Mouse (Mus musculus): Measurements from ENCODE around the gene Fscn2. TPM values are rescaled to one million over a fixed set of nuclear protein-coding genes. Genes with fewer than 3 reads are reported as not detected.
A peak's percentile ranks its signal among the peaks of the same experiment; 100 is the strongest.

Gene Fscn2
- polyA plus RNA-seq, 1 experiment from 2014 or later, result 0.49 TPM

- Histone ChIP-seq H3K4me1 (peaks cover 26% of the 10 kb centered on the region), H3K4me3 (replicated peaks) (no peak overlapping the region), H3K27ac (no peak overlapping the region), H3K36me3 (peaks cover 37% of the 10 kb centered on the region; the same call in 1 of the 2 replicates), H3K27me3 (replicated peaks) (no peaks in the 10 kb centered on the region), H3K4me2 (no peak overlapping the region), H3K9ac (no peak overlapping the region), H3K9me3 (no peaks in the 10 kb centered on the region)
- no peak for ATAC-seq (ENCODE audit: insufficient read depth, low FRiP score, low read depth)
- WGBS, result 64% methylated on average over 13 of the region's 13 CpGs
These were observed 11.7 kb downstream of the Fscn2 start for GRCm38 (mm10) chr11:120373025-120373424.

- 84% methylated on average over 23 of the region's 23 CpGs for WGBS
- Histone ChIP-seq H3K4me2 (no peak overlapping the region), H3K36me3 (peaks cover 37% of the 10 kb centered on the region; the same call in 1 of the 2 replicates), H3K4me3 (replicated peaks) (no peak overlapping the region), H3K27me3 (replicated peaks) (no peaks in the 10 kb centered on the region), H3K9me3 (no peaks in the 10 kb centered on the region), H3K9ac (no peak overlapping the region), H3K4me1 (peaks cover 30% of the 10 kb centered on the region), H3K27ac (no peak overlapping the region)
- ATAC-seq (ENCODE audit: insufficient read depth, low FRiP score, low read depth), result no peak
These were observed 12.7 kb downstream of the Fscn2 start for GRCm38 (mm10) chr11:120373820-120374586.

GRCm38 (mm10) chr11:120375324-120375723, 14.0 kb downstream of the Fscn2 start:
- no peaks in the 10 kb centered on the region for H3K27me3 ChIP-seq (replicated peaks)
- H3K36me3 ChIP-seq, result peaks cover 42% of the 10 kb centered on the region; the same call in 1 of the 2 replicates
- H3K4me2 ChIP-seq, result no peak overlapping the region
- H3K4me3 ChIP-seq (replicated peaks), result no peak overlapping the region
- H3K4me1 ChIP-seq, result peaks cover 22% of the 10 kb centered on the region
- H3K27ac ChIP-seq, result no peak overlapping the region
- H3K9me3 ChIP-seq, result no peaks in the 10 kb centered on the region
- H3K9ac ChIP-seq, result no peak overlapping the region
- 92% methylated on average over 10 of the region's 10 CpGs for WGBS
- ATAC-seq (ENCODE audit: insufficient read depth, low FRiP score, low read depth), result no peak

- no peak overlapping the region; the same call in 1 of the 2 replicates for H3K4me2 ChIP-seq
- no peaks in the 10 kb centered on the region for H3K27me3 ChIP-seq (replicated peaks)
- H3K9ac ChIP-seq, result no peak overlapping the region
- WGBS, result 89% methylated on average over 17 of the region's 17 CpGs
- no peak overlapping the region for H3K4me3 ChIP-seq (replicated peaks)
- H3K9me3 ChIP-seq, result no peaks in the 10 kb centered on the region
- peaks cover 22% of the 10 kb centered on the region for H3K4me1 ChIP-seq
- H3K27ac ChIP-seq, result no peak overlapping the region
- peaks cover 41% of the 10 kb centered on the region; the same call in 1 of the 2 replicates for H3K36me3 ChIP-seq
- no peak for ATAC-seq (ENCODE audit: insufficient read depth, low FRiP score, low read depth)
These were observed 15.2 kb downstream of the Fscn2 start for GRCm38 (mm10) chr11:120376302-120377160.

- Histone ChIP-seq H3K27ac (no peak overlapping the region), H3K36me3 (peaks cover 42% of the 10 kb centered on the region), H3K27me3 (replicated peaks) (no peaks in the 10 kb centered on the region), H3K4me3 (replicated peaks) (peak overlapping the region; percentile 83), H3K4me2 (peak overlapping the region; percentile 97), H3K9ac (0 out of 2 replicates have a peak overlapping the region, but pooled peaks have one; percentile 64), H3K4me1 (peaks cover 22% of the 10 kb centered on the region), H3K9me3 (no peaks in the 10 kb centered on the region)
- 66% methylated on average over 10 of the region's 10 CpGs for WGBS
- no peak for ATAC-seq (ENCODE audit: insufficient read depth, low FRiP score, low read depth)
These were observed 16.0 kb downstream of the Fscn2 start for GRCm38 (mm10) chr11:120377337-120377736.

- H3K27ac ChIP-seq, result 0 out of 2 replicates have a peak overlapping the region, but pooled peaks have one; percentile 36
- H3K36me3 ChIP-seq, result peaks cover 49% of the 10 kb centered on the region
These were observed 16.8 kb downstream of the Fscn2 start for GRCm38 (mm10) chr11:120378031-120378610.

GRCm38 (mm10) chr11:120378611-120379540, 17.5 kb downstream of the Fscn2 start, which contains the start of gene Faap100:
Gene Faap100 (minus strand): TSS chr11:120378764.
- H3K9me3 ChIP-seq, result no peaks in the 10 kb centered on the region
- H3K27ac ChIP-seq, result peak within 1 kb of the TSS; percentile 69
- no peaks in the 10 kb centered on the region for H3K27me3 ChIP-seq (replicated peaks)
- peak within 1 kb of the TSS; percentile 83 for H3K4me3 ChIP-seq (replicated peaks)
- peaks cover 22% of the 10 kb centered on the region for H3K4me1 ChIP-seq
- ATAC-seq (ENCODE audit: insufficient read depth, low FRiP score, low read depth), result peak; percentile 86
- H3K4me2 ChIP-seq, result peak within 1 kb of the TSS; percentile 97
- peak within 1 kb of the TSS; percentile 64 for H3K9ac ChIP-seq
- peaks cover 50% of the 10 kb centered on the region for H3K36me3 ChIP-seq
- WGBS, result 7% methylated on average over 54 of the region's 54 CpGs

More at GRCm38 (mm10) chr11:120378031-120378610, 16.8 kb downstream of the Fscn2 start:
- peak overlapping the region; percentile 83 for H3K4me3 ChIP-seq (replicated peaks)
- H3K9ac ChIP-seq, result peak overlapping the region; percentile 64
- no peaks in the 10 kb centered on the region for H3K27me3 ChIP-seq (replicated peaks)
- ATAC-seq (ENCODE audit: insufficient read depth, low FRiP score, low read depth), result peak; percentile 47
- no peaks in the 10 kb centered on the region for H3K9me3 ChIP-seq
- H3K4me1 ChIP-seq, result peaks cover 22% of the 10 kb centered on the region
- 3% methylated on average over 37 of the region's 40 CpGs for WGBS
- H3K4me2 ChIP-seq, result peak overlapping the region; percentile 97

- no peak overlapping the region for H3K4me3 ChIP-seq (replicated peaks)
- H3K27me3 ChIP-seq (replicated peaks), result no peaks in the 10 kb centered on the region
- no peak overlapping the region for H3K27ac ChIP-seq
- H3K4me1 ChIP-seq, result peaks cover 17% of the 10 kb centered on the region
- H3K4me2 ChIP-seq, result no peak overlapping the region
- ATAC-seq (ENCODE audit: insufficient read depth, low FRiP score, low read depth), result no peak
- 91% methylated on average over 3 of the region's 3 CpGs for WGBS
- H3K9me3 ChIP-seq, result no peaks in the 10 kb centered on the region
- H3K36me3 ChIP-seq, result peaks cover 54% of the 10 kb centered on the region
- H3K9ac ChIP-seq, result no peak overlapping the region
These were observed 18.9 kb downstream of the Fscn2 start for GRCm38 (mm10) chr11:120380271-120380670.

GRCm38 (mm10) chr11:120381157-120381556, 19.8 kb downstream of the Fscn2 start:
- H3K4me2 ChIP-seq, result no peak overlapping the region
- no peak overlapping the region for H3K4me3 ChIP-seq (replicated peaks)
- ATAC-seq (ENCODE audit: insufficient read depth, low FRiP score, low read depth), result no peak
- peaks cover 17% of the 10 kb centered on the region for H3K4me1 ChIP-seq
- H3K9me3 ChIP-seq, result no peaks in the 10 kb centered on the region
- H3K27ac ChIP-seq, result no peak overlapping the region
- 93% methylated on average over 4 of the region's 4 CpGs for WGBS
- H3K9ac ChIP-seq, result no peak overlapping the region
- H3K27me3 ChIP-seq (replicated peaks), result no peaks in the 10 kb centered on the region
- peaks cover 59% of the 10 kb centered on the region for H3K36me3 ChIP-seq

- Histone ChIP-seq H3K4me3 (replicated peaks) (no peak overlapping the region), H3K9ac (no peak overlapping the region), H3K36me3 (peaks cover 59% of the 10 kb centered on the region), H3K4me2 (no peak overlapping the region), H3K27me3 (replicated peaks) (no peaks in the 10 kb centered on the region), H3K9me3 (no peaks in the 10 kb centered on the region), H3K27ac (0 out of 2 replicates have a peak overlapping the region, but pooled peaks have one; percentile 16), H3K4me1 (peaks cover 12% of the 10 kb centered on the region)
- ATAC-seq (ENCODE audit: insufficient read depth, low FRiP score, low read depth), result no peak
- 92% methylated on average over 9 of the region's 9 CpGs for WGBS
These were observed 21.2 kb downstream of the Fscn2 start for GRCm38 (mm10) chr11:120382509-120382908.

- Histone ChIP-seq H3K36me3 (peaks cover 60% of the 10 kb centered on the region), H3K9me3 (no peaks in the 10 kb centered on the region), H3K9ac (no peak overlapping the region), H3K27me3 (replicated peaks) (no peaks in the 10 kb centered on the region), H3K4me3 (replicated peaks) (no peak overlapping the region), H3K4me2 (no peak overlapping the region), H3K27ac (no peak overlapping the region), H3K4me1 (no peaks in the 10 kb centered on the region)
- WGBS, result 93% methylated on average over 6 of the region's 6 CpGs
- no peak for ATAC-seq (ENCODE audit: insufficient read depth, low FRiP score, low read depth)
These were observed 25.3 kb downstream of the Fscn2 start for GRCm38 (mm10) chr11:120386632-120387031.

Measured in stomach, embryonic 15.5 days (tissue).